Mouse (Mus musculus) olfactory bulb, adult 2 months (tissue): Measurements from ENCODE around the gene Ccdc88c.

Experiments used
- CTCF ChIP-seq: fragments of 200-500 bp; IDR thresholded peaks from 2 replicates; pipeline ENCODE4 v1.5.1; 2012; ENCODE audit warnings: low read depth, mild to moderate bottlenecking, low read length, moderate library complexity; ENCODE audit not compliant: insufficient read depth
- POLR2A ChIP-seq: fragments of 200-500 bp; IDR thresholded peaks from 2 replicates; pipeline ENCODE4 v1.6.1; 2012; ENCODE audit warnings: mild to moderate bottlenecking, low read depth, low read length, moderate library complexity; ENCODE audit not compliant: insufficient read depth

DNA sequence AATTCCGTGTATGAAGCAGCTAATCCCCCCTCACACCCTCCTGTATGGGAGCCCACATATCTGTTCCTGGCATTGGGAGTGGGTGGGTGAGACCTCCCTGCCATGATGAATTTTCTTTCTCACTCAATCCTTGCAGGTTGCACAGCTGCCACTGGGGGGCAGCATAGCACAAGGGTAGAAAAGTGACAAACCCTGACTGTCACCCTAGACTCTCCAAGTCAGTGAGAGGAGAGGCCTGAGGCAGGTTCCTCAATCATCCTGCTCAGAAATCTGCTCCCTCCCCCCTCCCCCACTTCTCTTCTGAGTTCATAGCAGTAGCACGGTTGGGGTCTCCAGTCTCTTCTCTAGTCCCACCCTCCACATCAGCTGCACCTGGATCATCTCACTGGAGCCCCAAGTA, 92.7 kb downstream of the Ccdc88c start:
- peak; percentile 49; the same call in 1 of the 2 replicates for TF ChIP-seq CTCF
- TF ChIP-seq POLR2A: no peak
